ENCODE assay signal across 8 mouse cellular contexts in the genomic region with DNA sequence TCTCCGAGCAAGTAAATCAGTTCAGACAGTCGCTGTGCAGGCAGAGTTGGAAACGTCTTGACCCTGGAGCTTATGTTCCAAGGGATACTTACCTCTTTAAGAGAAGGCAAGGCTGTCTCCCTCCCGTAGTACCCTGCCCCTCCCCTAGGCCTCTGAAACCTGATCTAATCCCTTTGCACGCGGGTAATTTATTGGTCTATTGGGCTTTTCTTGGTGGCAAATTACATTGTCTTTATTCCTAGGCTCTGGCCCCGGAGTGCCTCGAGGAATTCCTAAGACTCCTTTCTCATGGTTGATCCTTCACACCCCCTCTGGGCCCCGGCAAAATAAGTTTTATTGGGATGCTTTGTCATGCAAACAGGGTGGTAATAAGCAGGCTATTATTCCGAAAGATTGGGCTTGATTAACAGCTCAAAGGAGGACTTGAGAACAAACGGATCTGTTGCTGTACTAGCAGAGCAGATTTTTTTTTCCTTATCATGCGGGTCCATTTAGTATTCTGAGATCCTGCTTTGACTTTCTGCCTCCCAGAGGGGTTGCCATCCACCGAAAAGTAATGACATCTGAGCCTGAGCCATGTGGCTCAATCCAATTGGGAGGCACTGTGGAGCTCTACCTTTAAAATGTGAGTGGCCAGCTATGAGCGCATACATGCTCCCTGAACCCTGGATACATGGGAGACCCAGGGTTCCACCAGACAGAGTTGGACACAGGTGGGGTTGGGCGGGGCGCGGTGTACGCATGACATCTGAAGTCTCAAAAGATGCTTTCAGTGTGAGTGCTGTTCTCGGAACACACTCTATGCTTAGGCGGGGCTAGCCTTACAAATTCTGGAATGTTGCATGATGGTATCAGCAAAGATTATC. TPM values are rescaled to one million over a fixed set of nuclear protein-coding genes. Genes with fewer than 3 reads are reported as not detected.
A peak's percentile ranks its signal among the peaks of the same experiment; 100 is the strongest.
DNase-seq lines count a peak whose midpoint lies in the region; ATAC-seq and TF ChIP-seq lines count a peak whose summit lies in the region.

No protein-coding gene starts in this region.

- peaks cover 1% of the 10 kb centered on the region; the same call in 1 of the 2 replicates for H3K36me3 ChIP-seq in heart, embryonic 12.5 days
- no peaks in the 10 kb centered on the region for H3K36me3 ChIP-seq in ES-E14 (ENCODE audit: control insufficient read depth, insufficient read depth, low read length, poor library complexity, severe bottlenecking)
- H3K36me3 ChIP-seq in forebrain, embryonic 16.5 days (ENCODE audit: control insufficient read depth, insufficient read depth) = no peaks in the 10 kb centered on the region
- H3K36me3 ChIP-seq in lung, postnatal 0 days (ENCODE audit: insufficient read depth, low read length) = no peaks in the 10 kb centered on the region

- H3K4me1 ChIP-seq in heart, embryonic 12.5 days (replicated peaks) = peaks cover 29% of the 10 kb centered on the region
- H3K4me1 ChIP-seq in ES-E14 (ENCODE audit: control insufficient read depth in 2 of 2, insufficient read depth in 2 of 2, low read length in 2 of 2, poor library complexity in 1 of 2) = peaks cover 0 to 10% of the 10 kb centered on the region in 2 experiments; a peak in 2 of 4 replicates
- peaks cover 39% of the 10 kb centered on the region for H3K4me1 ChIP-seq in forebrain, embryonic 16.5 days (replicated peaks; ENCODE audit: control insufficient read depth, insufficient read depth, low read length)
- H3K4me1 ChIP-seq in lung, postnatal 0 days (ENCODE audit: insufficient read depth, low read depth, low read length) = peaks cover 10% of the 10 kb centered on the region; the same call in 1 of the 2 replicates

- no peaks in the 10 kb centered on the region for H3K9me3 ChIP-seq in heart, embryonic 12.5 days (replicated peaks)
- no peaks in the 10 kb centered on the region for H3K9me3 ChIP-seq in ES-E14 (ENCODE audit: control insufficient read depth, insufficient read depth, low read depth, low read length)
- H3K9me3 ChIP-seq in forebrain, embryonic 16.5 days (ENCODE audit: control insufficient read depth, low read length) = no peaks in the 10 kb centered on the region
- no peaks in the 10 kb centered on the region for H3K9me3 ChIP-seq in lung, postnatal 0 days (ENCODE audit: low read length)

- H3K27ac ChIP-seq in heart, embryonic 12.5 days (ENCODE audit: poor library complexity, severe bottlenecking) = no peak overlapping the region
- H3K27ac ChIP-seq in ES-E14 (ENCODE audit: insufficient read depth, low read depth, low read length, poor library complexity, severe bottlenecking) = 0 out of 2 replicates have a peak overlapping the region, but pooled peaks have one; percentile 27
- H3K27ac ChIP-seq in forebrain, embryonic 16.5 days (ENCODE audit: low read length) = peak overlapping the region; percentile 64; the same call in 1 of the 2 replicates
- H3K27ac ChIP-seq in lung, postnatal 0 days (ENCODE audit: low read length) = no peak overlapping the region

- no peak for TF ChIP-seq CTCF in lung, postnatal 0 days (IDR thresholded peaks at IDR 0.05)

- peak overlapping the region; percentile 38 for H3K4me3 ChIP-seq in heart, embryonic 12.5 days
- peak overlapping the region; percentile 15 to 44; a peak in 3 of 4 replicates for H3K4me3 ChIP-seq in ES-E14 (ENCODE audit: insufficient read depth in 1 of 2, low read depth in 1 of 2, low read length in 2 of 2, poor library complexity in 1 of 2, severe bottlenecking in 1 of 2)
- H3K4me3 ChIP-seq in forebrain, embryonic 16.5 days (replicated peaks; ENCODE audit: low read length) = peak overlapping the region; percentile 39
- 0 out of 2 replicates have a peak overlapping the region, but pooled peaks have one; percentile 19 for H3K4me3 ChIP-seq in lung, postnatal 0 days (ENCODE audit: low read depth, low read length)

- ATAC-seq in heart, embryonic 12.5 days (ENCODE audit: insufficient number of reproducible peaks, low FRiP score) = 0 out of 2 replicates have a peak, but pooled peaks have one; percentile 7
- peak; percentile 76 for ATAC-seq in forebrain, embryonic 16.5 days
- ATAC-seq in lung, postnatal 0 days = no peak; the same call in 1 of the 2 replicates
- no peak for ATAC-seq in megakaryocyte progenitor cell, adult 5-6 weeks (replicated peaks; ENCODE audit: poor library complexity)

- H3K4me2 ChIP-seq in heart, embryonic 12.5 days = peak overlapping the region; percentile 78
- H3K4me2 ChIP-seq in forebrain, embryonic 16.5 days (ENCODE audit: low read length) = peak overlapping the region; percentile 72
- H3K4me2 ChIP-seq in lung, postnatal 0 days (replicated peaks; ENCODE audit: low read depth, low read length) = peak overlapping the region; percentile 62

- H3K9ac ChIP-seq in heart, embryonic 12.5 days = peak overlapping the region; percentile 23; the same call in 1 of the 2 replicates
- no peak overlapping the region; the same call in 1 of the 2 replicates for H3K9ac ChIP-seq in ES-E14 (ENCODE audit: insufficient read depth, low read depth, low read length, poor library complexity, severe bottlenecking)
- peak overlapping the region; percentile 48 for H3K9ac ChIP-seq in forebrain, embryonic 16.5 days (replicated peaks; ENCODE audit: low read depth, low read length)
- H3K9ac ChIP-seq in lung, postnatal 0 days (replicated peaks; ENCODE audit: low read depth) = no peak overlapping the region

- WGBS in heart, embryonic 12.5 days = 18% methylated on average over 20 of the region's 20 CpGs
- WGBS in forebrain, embryonic 16.5 days = 4% methylated on average over 20 of the region's 20 CpGs
- WGBS in lung, postnatal 0 days = 37% methylated on average over 20 of the region's 20 CpGs

- intact Hi-C loops in heart, postnatal 36 days (cut with DNase I) = no loop called here

- TF ChIP-seq EP300 in lung, postnatal 0 days (IDR thresholded peaks at IDR 0.05) = no peak

- DNase-seq in heart, postnatal 36 days = no peak
- DNase-seq in ES-E14 (ENCODE audit: low read depth, low spot score) = peak; percentile 91
- peak; percentile 41 for DNase-seq in lung, postnatal 0 days (ENCODE audit: low spot score)
- DNase-seq in adipocyte (ENCODE audit: low spot score) = no peak
- no peak for DNase-seq in urinary bladder, postnatal 36 days (ENCODE audit: low spot score in 2 of 2)

- peaks cover 60% of the 10 kb centered on the region for H3K27me3 ChIP-seq in heart, embryonic 12.5 days (replicated peaks)
- H3K27me3 ChIP-seq in forebrain, embryonic 16.5 days (replicated peaks; ENCODE audit: control insufficient read depth, insufficient read depth, low read length) = no peaks in the 10 kb centered on the region
- H3K27me3 ChIP-seq in lung, postnatal 0 days (replicated peaks; ENCODE audit: insufficient read depth, low read length) = no peaks in the 10 kb centered on the region

- in situ Hi-C loops in ES-E14 (cut with MboI; ENCODE audit: low sequenced_read_pairs in 2 of 2, unreplicated experiment in 2 of 2) = loop anchor here in 1 of 2 experiments (25.0 kb wide), 1 partner anchor 988 kb away; no protein-coding TSS in a partner anchor

TF ChIP-seq in ES-E14, 5 proteins besides CTCF, POLR2A, EP300 and RAD21:
- TF ChIP-seq CHD2 (IDR thresholded peaks at IDR 0.05; ENCODE audit: low read depth, low read length) = no peak
- peak; percentile 58; the same call in 1 of the 2 replicates for TF ChIP-seq MAFK (IDR thresholded peaks at IDR 0.05; ENCODE audit: insufficient read depth, low read depth, low read length)
- no peak for TF ChIP-seq HCFC1 (IDR thresholded peaks at IDR 0.05; ENCODE audit: borderline replicate concordance, insufficient read depth, low read length)
- no peak for TF ChIP-seq ZC3H11A (IDR thresholded peaks at IDR 0.05; ENCODE audit: borderline replicate concordance, low read depth, low read length)
- TF ChIP-seq ZNF384 (IDR thresholded peaks at IDR 0.05; ENCODE audit: low read depth, low read length) = peak; percentile 90

RNA-seq across cellular contexts. Expression of a gene that starts 25.0 kb away (rescaled TPM):
- polyA plus RNA-seq in heart, embryonic 12.5 days (2016; fragmentation: Nextera tagmentation; extraction: Ambion mirVana) = 3.5 and 3.7 TPM in 2 replicates
- 10 to 100 TPM; 52.1 to 87.0 TPM for total RNA-seq in heart, postnatal 36 days (2021)
- 2.4 and 3.7 TPM in 2 replicates for total RNA-seq in ES-E14 (2012; rRNA removed)
- polyA plus RNA-seq in forebrain, embryonic 16.5 days (2015; fragmentation: Nextera tagmentation; extraction: Ambion mirVana) = 22.2 and 23.1 TPM in 2 replicates
- polyA plus RNA-seq in lung, postnatal 0 days (2015; fragmentation: Nextera tagmentation; extraction: Ambion mirVana) = 4.8 and 5.9 TPM in 2 replicates
- not detected in 2 replicates for total RNA-seq in megakaryocyte progenitor cell, adult 5-6 weeks (2015)
- not detected in 2 replicates for total RNA-seq in megakaryocyte progenitor cell, adult 5-6 weeks (2017)

Comparison
In these comparisons a context has a peak if more than half of its experiments do, and no peak if none do; other contexts are left out.
1. ATAC-seq: peak in heart, embryonic 12.5 days (single experiment) and forebrain, embryonic 16.5 days (single experiment); none in lung, postnatal 0 days (single experiment) and megakaryocyte progenitor cell, adult 5-6 weeks (single experiment).
2. H3K27ac ChIP-seq: peak in ES-E14 (single experiment) and forebrain, embryonic 16.5 days (single experiment); none in heart, embryonic 12.5 days (single experiment) and lung, postnatal 0 days (single experiment).
3. H3K9ac ChIP-seq: peak in heart, embryonic 12.5 days (single experiment) and forebrain, embryonic 16.5 days (single experiment); none in ES-E14 (single experiment) and lung, postnatal 0 days (single experiment).
4. DNase-seq: peak in ES-E14 (single experiment) and lung, postnatal 0 days (single experiment); none in heart, postnatal 36 days (0 of 2), adipocyte (single experiment) and urinary bladder, postnatal 36 days (0 of 2).
5. RNA of a gene that starts 25.0 kb away (total RNA-seq): 52.1 to 87.0 TPM in heart, postnatal 36 days; 2.4 to 3.7 TPM in ES-E14 and not detected in megakaryocyte progenitor cell, adult 5-6 weeks; every median in the first group is over 10 times any median in the second.
6. Peak in every context shown above with its lines, with median percentiles within 50 percentile points of each other: H3K4me2 ChIP-seq and H3K4me3 ChIP-seq.